Mouse (Mus musculus): ENCODE data around the gene Pcgf2. TPM values are rescaled to one million over a fixed set of nuclear protein-coding genes. Genes with fewer than 3 reads are reported as not detected.
A peak's percentile ranks its signal among the peaks of the same experiment; 100 is the strongest.

Gene Pcgf2
- polyA plus RNA-seq, 1 experiment from 2014 or later, result 25.8 TPM

GRCm38 (mm10) chr11:97670234-97671176 is 29.8 kb downstream of the Pcgf2 start:
- no peak overlapping the region for H3K4me3 ChIP-seq (ENCODE audit: low read depth, low read length)
- no peaks in the 10 kb centered on the region for H3K4me1 ChIP-seq (ENCODE audit: control insufficient read depth, insufficient read depth, low read length)
- H3K4me2 ChIP-seq (ENCODE audit: low read depth, low read length), result no peak overlapping the region
- WGBS, result 82% methylated on average over 13 of the region's 13 CpGs
- H3K9ac ChIP-seq (replicated peaks; ENCODE audit: low read depth, low read length), result no peak overlapping the region
- ATAC-seq (ENCODE audit: low read depth), result no peak
- no peaks in the 10 kb centered on the region for H3K27me3 ChIP-seq (ENCODE audit: control insufficient read depth, insufficient read depth, low read length)
- H3K27ac ChIP-seq (ENCODE audit: low read depth, low read length), result no peak overlapping the region
- no peaks in the 10 kb centered on the region for H3K9me3 ChIP-seq (ENCODE audit: control insufficient read depth, low read length)
- peaks cover 59% of the 10 kb centered on the region for H3K36me3 ChIP-seq (ENCODE audit: control insufficient read depth, insufficient read depth, low read length)

- H3K9ac ChIP-seq (replicated peaks; ENCODE audit: low read depth, low read length), result no peak overlapping the region
- no peak overlapping the region for H3K4me2 ChIP-seq (ENCODE audit: low read depth, low read length)
- peaks cover 54% of the 10 kb centered on the region for H3K36me3 ChIP-seq (ENCODE audit: control insufficient read depth, insufficient read depth, low read length)
- no peak for ATAC-seq (ENCODE audit: low read depth)
- no peak overlapping the region for H3K4me3 ChIP-seq (ENCODE audit: low read depth, low read length)
- H3K4me1 ChIP-seq (ENCODE audit: control insufficient read depth, insufficient read depth, low read length), result peaks cover 2% of the 10 kb centered on the region; the same call in 1 of the 2 replicates
- no peaks in the 10 kb centered on the region for H3K27me3 ChIP-seq (ENCODE audit: control insufficient read depth, insufficient read depth, low read length)
- 45% methylated on average over 6 of the region's 6 CpGs for WGBS
- H3K27ac ChIP-seq (ENCODE audit: low read depth, low read length), result no peak overlapping the region
- no peaks in the 10 kb centered on the region for H3K9me3 ChIP-seq (ENCODE audit: control insufficient read depth, low read length)
These were observed 30.5 kb downstream of the Pcgf2 start for GRCm38 (mm10) chr11:97669829-97670228.

- Histone ChIP-seq H3K27ac (ENCODE audit: low read depth, low read length) (no peak overlapping the region), H3K4me3 (ENCODE audit: low read depth, low read length) (no peak overlapping the region), H3K27me3 (ENCODE audit: control insufficient read depth, insufficient read depth, low read length) (no peaks in the 10 kb centered on the region), H3K4me1 (ENCODE audit: control insufficient read depth, insufficient read depth, low read length) (peaks cover 6% of the 10 kb centered on the region; the same call in 1 of the 2 replicates), H3K4me2 (ENCODE audit: low read depth, low read length) (no peak overlapping the region), H3K36me3 (ENCODE audit: control insufficient read depth, insufficient read depth, low read length) (peaks cover 48% of the 10 kb centered on the region), H3K9ac (replicated peaks; ENCODE audit: low read depth, low read length) (no peak overlapping the region), H3K9me3 (ENCODE audit: control insufficient read depth, low read length) (no peaks in the 10 kb centered on the region)
- ATAC-seq (ENCODE audit: low read depth), result no peak
- WGBS, result 67% methylated on average over 14 of the region's 15 CpGs
These were observed 31.0 kb downstream of the Pcgf2 start for GRCm38 (mm10) chr11:97669268-97669667.

GRCm38 (mm10) chr11:97668160-97668559 is 32.1 kb downstream of the Pcgf2 start:
- H3K4me2 ChIP-seq (ENCODE audit: low read depth, low read length), result no peak overlapping the region
- H3K4me3 ChIP-seq (ENCODE audit: low read depth, low read length), result no peak overlapping the region
- H3K9ac ChIP-seq (replicated peaks; ENCODE audit: low read depth, low read length), result no peak overlapping the region
- peaks cover 37% of the 10 kb centered on the region for H3K36me3 ChIP-seq (ENCODE audit: control insufficient read depth, insufficient read depth, low read length)
- H3K27me3 ChIP-seq (ENCODE audit: control insufficient read depth, insufficient read depth, low read length), result no peaks in the 10 kb centered on the region
- peaks cover 6% of the 10 kb centered on the region; the same call in 1 of the 2 replicates for H3K4me1 ChIP-seq (ENCODE audit: control insufficient read depth, insufficient read depth, low read length)
- WGBS, result 95% methylated on average over 7 of the region's 7 CpGs
- no peaks in the 10 kb centered on the region for H3K9me3 ChIP-seq (ENCODE audit: control insufficient read depth, low read length)
- H3K27ac ChIP-seq (ENCODE audit: low read depth, low read length), result no peak overlapping the region
- no peak for ATAC-seq (ENCODE audit: low read depth)

GRCm38 (mm10) chr11:97666794-97667193 is 33.5 kb downstream of the Pcgf2 start:
- Histone ChIP-seq H3K4me1 (ENCODE audit: control insufficient read depth, insufficient read depth, low read length) (peaks cover 13% of the 10 kb centered on the region; the same call in 1 of the 2 replicates), H3K27me3 (ENCODE audit: control insufficient read depth, insufficient read depth, low read length) (peaks cover 6% of the 10 kb centered on the region), H3K9ac (replicated peaks; ENCODE audit: low read depth, low read length) (no peak overlapping the region), H3K27ac (ENCODE audit: low read depth, low read length) (no peak overlapping the region), H3K4me3 (ENCODE audit: low read depth, low read length) (no peak overlapping the region), H3K9me3 (ENCODE audit: control insufficient read depth, low read length) (no peaks in the 10 kb centered on the region), H3K36me3 (ENCODE audit: control insufficient read depth, insufficient read depth, low read length) (peaks cover 24% of the 10 kb centered on the region), H3K4me2 (ENCODE audit: low read depth, low read length) (no peak overlapping the region)
- WGBS, result 93% methylated on average over 15 of the region's 15 CpGs
- ATAC-seq (ENCODE audit: low read depth), result no peak

- no peak overlapping the region for H3K4me3 ChIP-seq (ENCODE audit: low read depth, low read length)
- peaks cover 21% of the 10 kb centered on the region for H3K36me3 ChIP-seq (ENCODE audit: control insufficient read depth, insufficient read depth, low read length)
- H3K4me2 ChIP-seq (ENCODE audit: low read depth, low read length), result no peak overlapping the region
- peaks cover 10% of the 10 kb centered on the region for H3K27me3 ChIP-seq (ENCODE audit: control insufficient read depth, insufficient read depth, low read length)
- no peak overlapping the region for H3K9ac ChIP-seq (replicated peaks; ENCODE audit: low read depth, low read length)
- no peaks in the 10 kb centered on the region for H3K9me3 ChIP-seq (ENCODE audit: control insufficient read depth, low read length)
- 96% methylated on average over 7 of the region's 7 CpGs for WGBS
- H3K4me1 ChIP-seq (ENCODE audit: control insufficient read depth, insufficient read depth, low read length), result peaks cover 15% of the 10 kb centered on the region; the same call in 1 of the 2 replicates
- ATAC-seq (ENCODE audit: low read depth), result no peak
- no peak overlapping the region for H3K27ac ChIP-seq (ENCODE audit: low read depth, low read length)
These were observed 34.1 kb downstream of the Pcgf2 start for GRCm38 (mm10) chr11:97666221-97666620.

- 86% methylated on average over 13 of the region's 13 CpGs for WGBS
- H3K4me1 ChIP-seq (ENCODE audit: control insufficient read depth, insufficient read depth, low read length), result peaks cover 20% of the 10 kb centered on the region
- H3K36me3 ChIP-seq (ENCODE audit: control insufficient read depth, insufficient read depth, low read length), result peaks cover 17% of the 10 kb centered on the region
- no peaks in the 10 kb centered on the region for H3K9me3 ChIP-seq (ENCODE audit: control insufficient read depth, low read length)
- ATAC-seq (ENCODE audit: low read depth), result no peak
- no peak overlapping the region for H3K4me3 ChIP-seq (ENCODE audit: low read depth, low read length)
- H3K9ac ChIP-seq (replicated peaks; ENCODE audit: low read depth, low read length), result no peak overlapping the region
- H3K27ac ChIP-seq (ENCODE audit: low read depth, low read length), result no peak overlapping the region
- H3K4me2 ChIP-seq (ENCODE audit: low read depth, low read length), result no peak overlapping the region
- peaks cover 13% of the 10 kb centered on the region for H3K27me3 ChIP-seq (ENCODE audit: control insufficient read depth, insufficient read depth, low read length)
These were observed 34.9 kb downstream of the Pcgf2 start for GRCm38 (mm10) chr11:97665431-97665830.

GRCm38 (mm10) chr11:97664771-97665240 is 35.5 kb downstream of the Pcgf2 start:
- ATAC-seq (ENCODE audit: low read depth), result no peak
- peak overlapping the region; percentile 83 for H3K4me2 ChIP-seq (ENCODE audit: low read depth, low read length)
- peak overlapping the region; percentile 82 for H3K4me3 ChIP-seq (ENCODE audit: low read depth, low read length)
- H3K27me3 ChIP-seq (ENCODE audit: control insufficient read depth, insufficient read depth, low read length), result peaks cover 13% of the 10 kb centered on the region
- WGBS, result 40% methylated on average over 6 of the region's 6 CpGs
- peaks cover 20% of the 10 kb centered on the region for H3K4me1 ChIP-seq (ENCODE audit: control insufficient read depth, insufficient read depth, low read length)
- no peak overlapping the region for H3K27ac ChIP-seq (ENCODE audit: low read depth, low read length)
- H3K36me3 ChIP-seq (ENCODE audit: control insufficient read depth, insufficient read depth, low read length), result peaks cover 11% of the 10 kb centered on the region; the same call in 1 of the 2 replicates
- H3K9me3 ChIP-seq (ENCODE audit: control insufficient read depth, low read length), result no peaks in the 10 kb centered on the region
- H3K9ac ChIP-seq (replicated peaks; ENCODE audit: low read depth, low read length), result peak overlapping the region; percentile 78; the same call in 1 of the 2 replicates

GRCm38 (mm10) chr11:97664339-97664665 is 36.0 kb downstream of the Pcgf2 start:
- H3K4me1 ChIP-seq (ENCODE audit: control insufficient read depth, insufficient read depth, low read length), result peaks cover 25% of the 10 kb centered on the region
- H3K4me2 ChIP-seq (ENCODE audit: low read depth, low read length), result peak overlapping the region; percentile 83
- H3K9ac ChIP-seq (replicated peaks; ENCODE audit: low read depth, low read length), result peak overlapping the region; percentile 78
- peak overlapping the region; percentile 82 for H3K4me3 ChIP-seq (ENCODE audit: low read depth, low read length)
- H3K27me3 ChIP-seq (ENCODE audit: control insufficient read depth, insufficient read depth, low read length), result peaks cover 13% of the 10 kb centered on the region
- under 1% methylated on average over 6 of the region's 8 CpGs for WGBS
- ATAC-seq (ENCODE audit: low read depth), result no peak
- H3K36me3 ChIP-seq (ENCODE audit: control insufficient read depth, insufficient read depth, low read length), result 0 out of 2 replicates have a peak, but pooled peaks cover 6% of the 10 kb centered on the region
- no peak overlapping the region for H3K27ac ChIP-seq (ENCODE audit: low read depth, low read length)
- H3K9me3 ChIP-seq (ENCODE audit: control insufficient read depth, low read length), result no peaks in the 10 kb centered on the region

All from neural tube, embryonic 14.5 days (tissue).